Mouse (Mus musculus): Measurements from ENCODE around the gene Ess2.
A peak's percentile ranks its signal among the peaks of the same experiment; 100 is the strongest.

The Ess2 gene

GRCm38 (mm10) chr16:17921325-17922162 is 10.4 kb upstream of the Ess2 start:
- DNase-seq (ENCODE audit: low spot score), result peak; percentile 84

- no peak for DNase-seq (ENCODE audit: low spot score)
Measured at GRCm38 (mm10) chr16:17920586-17920985, 9.4 kb upstream of the Ess2 start.

- no peak for DNase-seq (ENCODE audit: low spot score)
Measured at GRCm38 (mm10) chr16:17914307-17915249, 3.4 kb upstream of the Ess2 start, which contains the start of gene Gsc2. TSS of gene Gsc2 (minus strand) at chr16:17915059.

- DNase-seq (ENCODE audit: low spot score), result no peak
Measured at GRCm38 (mm10) chr16:17898462-17898861, 12.7 kb downstream of the Ess2 start, which contains the start of the genes Dgcr2 and Tssk2. TSS of gene Dgcr2 (minus strand) at chr16:17898562. TSS of gene Tssk2 (plus strand) at chr16:17898637.

GRCm38 (mm10) chr16:17896091-17896490 is 15.1 kb downstream of the Ess2 start:
- DNase-seq (ENCODE audit: low spot score), result no peak

- DNase-seq (ENCODE audit: low spot score), result no peak
Measured at GRCm38 (mm10) chr16:17893923-17894322, 17.2 kb downstream of the Ess2 start, which contains the start of gene Tssk1. TSS of gene Tssk1 (plus strand) at chr16:17894223.

- no peak for DNase-seq (ENCODE audit: low spot score)
Measured at GRCm38 (mm10) chr16:17892606-17893005, 18.5 kb downstream of the Ess2 start.

- peak; percentile 93 for DNase-seq (ENCODE audit: low spot score)
Measured at GRCm38 (mm10) chr16:17891567-17891959, 19.6 kb downstream of the Ess2 start, which contains the start of gene Gm20518. TSS of gene Gm20518 (minus strand) at chr16:17891671.

- no peak for DNase-seq (ENCODE audit: low spot score)
Measured at GRCm38 (mm10) chr16:17890917-17891566, 20.1 kb downstream of the Ess2 start.

- no peak for DNase-seq (ENCODE audit: low spot score)
Measured at GRCm38 (mm10) chr16:17890342-17890727, 20.8 kb downstream of the Ess2 start.

GRCm38 (mm10) chr16:17889689-17890341 is 21.3 kb downstream of the Ess2 start:
- DNase-seq (ENCODE audit: low spot score), result no peak

- DNase-seq (ENCODE audit: low spot score), result no peak
Measured at GRCm38 (mm10) chr16:17884116-17884515, 27.0 kb downstream of the Ess2 start.

- no peak for DNase-seq (ENCODE audit: low spot score)
Measured at GRCm38 (mm10) chr16:17882196-17882595, 29.0 kb downstream of the Ess2 start.

GRCm38 (mm10) chr16:17879571-17879970 is 31.6 kb downstream of the Ess2 start:
- DNase-seq (ENCODE audit: low spot score), result no peak

- DNase-seq (ENCODE audit: low spot score), result no peak
Measured at GRCm38 (mm10) chr16:17876096-17876495, 35.1 kb downstream of the Ess2 start.

GRCm38 (mm10) chr16:17875174-17875573 is 36.0 kb downstream of the Ess2 start:
- no peak for DNase-seq (ENCODE audit: low spot score)

- no peak for DNase-seq (ENCODE audit: low spot score)
Measured at GRCm38 (mm10) chr16:17872995-17873394, 38.2 kb downstream of the Ess2 start.

GRCm38 (mm10) chr16:17871248-17871647 is 39.9 kb downstream of the Ess2 start:
- DNase-seq (ENCODE audit: low spot score), result no peak

GRCm38 (mm10) chr16:17865770-17866169 is 45.4 kb downstream of the Ess2 start:
- no peak for DNase-seq (ENCODE audit: low spot score)

GRCm38 (mm10) chr16:17865293-17865692 is 45.9 kb downstream of the Ess2 start:
- DNase-seq (ENCODE audit: low spot score), result no peak

GRCm38 (mm10) chr16:17858592-17858991 is 52.6 kb downstream of the Ess2 start:
- no peak for DNase-seq (ENCODE audit: low spot score)
